Mouse (Mus musculus) thymus, adult 2 months (tissue): ENCODE results near the gene Grasp. TPM values are rescaled to one million over a fixed set of nuclear protein-coding genes. Genes with fewer than 3 reads are reported as not detected.

Source experiments
- DNase-seq: peaks from one replicate; pipeline ENCODE4 v3.0.0; 2021
- H3K27ac ChIP-seq: fragments of 200-500 bp; 2 replicates; pipeline ENCODE4 v1.5.1; 2012; ENCODE audit warnings: low read length, control low read depth; ENCODE audit not compliant: control insufficient read depth, insufficient read depth
- H3K27me3 ChIP-seq: fragments of 200-500 bp; 2 replicates; pipeline ENCODE4 v1.6.1; 2012; ENCODE audit warnings: mild to moderate bottlenecking, low read length, moderate library complexity, mixed read lengths; ENCODE audit not compliant: control insufficient read depth, insufficient read depth
- H3K36me3 ChIP-seq: fragments of 200-500 bp; 2 replicates; pipeline ENCODE4 v1.6.1; 2012; ENCODE audit warnings: mild to moderate bottlenecking, low read length, moderate library complexity; ENCODE audit not compliant: control insufficient read depth, insufficient read depth
- H3K4me1 ChIP-seq: fragments of 200-500 bp; replicated peaks from 2 replicates; pipeline ENCODE4 v1.6.1; 2012; ENCODE audit warnings: low read length; ENCODE audit not compliant: control insufficient read depth, insufficient read depth
- H3K4me3 ChIP-seq: fragments of 200-500 bp; 2 replicates; pipeline ENCODE4 v1.5.1; 2012; ENCODE audit warnings: mild to moderate bottlenecking, low read length, control low read depth, moderate library complexity; ENCODE audit not compliant: control insufficient read depth, insufficient read depth
- CTCF ChIP-seq: fragments of 200-500 bp; IDR thresholded peaks from 2 replicates; pipeline ENCODE4 v1.5.1; 2012; ENCODE audit warnings: mild to moderate bottlenecking, control low read depth, low read length, moderate library complexity, borderline replicate concordance; ENCODE audit not compliant: control insufficient read depth, poor library complexity, insufficient read depth; ENCODE audit errors: extremely low read depth
- POLR2A ChIP-seq: fragments of 200-500 bp; IDR thresholded peaks from 2 replicates; pipeline ENCODE4 v1.6.1; 2012; ENCODE audit warnings: mild to moderate bottlenecking, low read length, control low read depth, moderate library complexity; ENCODE audit not compliant: control insufficient read depth, poor library complexity, insufficient read depth; ENCODE audit errors: extremely low read depth
- WGBS: fragments of 180-500 bp; shearing (Covaris S2); methylation state at CpG from one replicate; pipeline ENCODE4 v1.1.7; 2018; 5-methylcytosine and 5-hydroxymethylcytosine counted together
- polyA plus RNA-seq: library from polyadenylated mRNA; depleted of rRNA; stranded (reverse); fragments of >200 nt; gene quantifications from 2 replicates; pipeline ENCODE4 v1.2.3, GENCODE M21; 2012

Gene Grasp
- polyA plus RNA-seq, 1 experiment = 10.2 TPM

- Histone ChIP-seq H3K27me3 (no peaks in the 10 kb centered on the region), H3K27ac (peak overlapping the region; percentile 64)
- no peak for DNase-seq
Measured at GRCm38 (mm10) chr15:101235728-101236327, 11.8 kb downstream of the Grasp start.

GRCm38 (mm10) chr15:101236878-101237277 is 12.9 kb downstream of the Grasp start:
- Histone ChIP-seq H3K27ac (no peak overlapping the region), H3K27me3 (no peaks in the 10 kb centered on the region), H3K4me1 (peaks cover 48% of the 10 kb centered on the region), H3K36me3 (no peaks in the 10 kb centered on the region), H3K4me3 (no peak overlapping the region)
- peak; percentile 84 for DNase-seq
- peak; percentile 83; the same call in 1 of the 2 replicates for TF ChIP-seq CTCF
- no peak for TF ChIP-seq POLR2A
- 15% methylated on average over 3 of the region's 3 CpGs for WGBS

More at GRCm38 (mm10) chr15:101235728-101236327, 11.8 kb downstream of the Grasp start:
- TF ChIP-seq POLR2A (no peak), CTCF (no peak)
- H3K36me3 ChIP-seq = no peaks in the 10 kb centered on the region
- peaks cover 44% of the 10 kb centered on the region for H3K4me1 ChIP-seq
- WGBS = 34% methylated on average over 12 of the region's 12 CpGs
- H3K4me3 ChIP-seq = no peak overlapping the region

DNA sequence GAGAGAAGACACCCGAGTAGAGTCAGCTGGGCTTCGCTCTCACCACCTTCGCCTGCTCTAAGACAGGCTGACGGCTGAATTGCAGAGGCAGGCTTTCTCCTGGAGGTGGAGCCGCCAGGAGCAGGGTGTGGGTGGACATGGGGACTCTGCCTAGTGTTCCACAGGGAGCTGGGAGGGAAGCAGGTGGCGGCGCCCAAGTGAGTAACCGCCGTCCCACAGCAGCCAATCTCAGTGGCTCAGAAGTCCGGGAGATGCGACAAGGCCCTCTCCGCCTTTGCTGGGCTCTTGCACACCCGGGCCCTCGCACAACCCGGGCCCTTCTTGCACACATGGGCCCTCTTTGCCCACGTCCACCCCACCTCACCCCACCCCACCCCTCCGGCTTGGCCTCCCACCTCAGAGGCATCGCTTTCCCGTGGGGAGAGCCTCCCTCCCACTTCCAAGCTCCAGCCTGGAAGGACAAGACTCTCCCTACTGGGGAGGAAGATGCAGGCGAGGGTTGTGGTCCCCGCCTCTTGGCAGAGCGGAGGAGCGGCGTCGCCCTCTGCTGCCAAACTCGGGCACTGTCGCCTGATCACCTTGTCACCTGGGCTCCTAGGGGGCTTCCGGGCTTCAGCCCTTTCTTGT is 15.0 kb downstream of the Grasp start:
- Histone ChIP-seq H3K4me3 (no peak overlapping the region), H3K4me1 (peaks cover 29% of the 10 kb centered on the region), H3K36me3 (no peaks in the 10 kb centered on the region), H3K27me3 (no peaks in the 10 kb centered on the region), H3K27ac (no peak overlapping the region)
- TF ChIP-seq CTCF (peak; percentile 81; the same call in 1 of the 2 replicates), POLR2A (no peak)
- peak; percentile 85 for DNase-seq
- 26% methylated on average over 28 of the region's 28 CpGs for whole genome bisulfite sequencing

- H3K27ac ChIP-seq = no peak overlapping the region
- 87% methylated on average over 8 of the region's 8 CpGs for WGBS
- TF ChIP-seq CTCF = no peak
- TF ChIP-seq POLR2A = no peak
- no peaks in the 10 kb centered on the region for H3K36me3 ChIP-seq
- peaks cover 27% of the 10 kb centered on the region for H3K4me1 ChIP-seq
- no peak for DNase-seq
- H3K27me3 ChIP-seq = no peaks in the 10 kb centered on the region
- H3K4me3 ChIP-seq = no peak overlapping the region
Measured at GRCm38 (mm10) chr15:101239821-101240220, 15.8 kb downstream of the Grasp start.

- WGBS = 2% methylated on average over 10 of the region's 10 CpGs
- 0 out of 2 replicates have a peak overlapping the region, but pooled peaks have one; percentile 18 for H3K4me3 ChIP-seq
- peak; percentile 90 for DNase-seq
- no peaks in the 10 kb centered on the region for H3K27me3 ChIP-seq
- TF ChIP-seq POLR2A (no peak), CTCF (peak; percentile 64; the same call in 1 of the 2 replicates)
- H3K4me1 ChIP-seq = peaks cover 21% of the 10 kb centered on the region
- no peaks in the 10 kb centered on the region for H3K36me3 ChIP-seq
- H3K27ac ChIP-seq = no peak overlapping the region
Measured at GRCm38 (mm10) chr15:101240799-101241204, 16.8 kb downstream of the Grasp start.

DNA sequence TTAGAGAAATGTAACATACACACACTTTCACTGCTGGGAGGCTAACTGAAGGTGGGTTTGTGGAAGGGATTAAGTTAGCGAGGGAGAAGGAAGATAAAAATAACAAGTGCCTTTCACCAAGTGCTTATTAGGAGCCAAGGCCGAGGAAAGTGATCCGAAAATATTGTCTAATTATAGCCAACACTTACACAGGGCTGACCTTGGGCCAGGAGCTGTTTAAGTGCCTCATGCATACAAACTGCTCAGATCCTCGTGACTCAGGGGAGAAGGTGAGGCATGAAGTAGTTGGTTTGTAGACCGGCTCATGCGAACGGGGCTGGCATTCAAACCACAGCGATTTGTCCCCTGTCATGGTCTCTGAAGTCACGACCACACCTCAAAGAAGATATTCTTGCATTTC is 17.2 kb downstream of the Grasp start:
- Histone ChIP-seq H3K36me3 (no peaks in the 10 kb centered on the region), H3K4me3 (no peak overlapping the region), H3K4me1 (peaks cover 19% of the 10 kb centered on the region), H3K27me3 (no peaks in the 10 kb centered on the region), H3K27ac (no peak overlapping the region)
- TF ChIP-seq POLR2A (no peak), CTCF (no peak)
- DNase-seq = no peak
- WGBS = 30% methylated on average over 9 of the region's 9 CpGs
